Mouse (Mus musculus) WW6 (cell line): Measurements from ENCODE around the gene Bpifb4.
A peak's percentile ranks its signal among the peaks of the same experiment; 100 is the strongest.

Source experiments
- DNase-seq: peaks from one replicate; pipeline ENCODE4 v3.0.0-alpha.2; 2013; ENCODE audit warnings: low read depth, low spot score

Bpifb4 gene

DNA sequence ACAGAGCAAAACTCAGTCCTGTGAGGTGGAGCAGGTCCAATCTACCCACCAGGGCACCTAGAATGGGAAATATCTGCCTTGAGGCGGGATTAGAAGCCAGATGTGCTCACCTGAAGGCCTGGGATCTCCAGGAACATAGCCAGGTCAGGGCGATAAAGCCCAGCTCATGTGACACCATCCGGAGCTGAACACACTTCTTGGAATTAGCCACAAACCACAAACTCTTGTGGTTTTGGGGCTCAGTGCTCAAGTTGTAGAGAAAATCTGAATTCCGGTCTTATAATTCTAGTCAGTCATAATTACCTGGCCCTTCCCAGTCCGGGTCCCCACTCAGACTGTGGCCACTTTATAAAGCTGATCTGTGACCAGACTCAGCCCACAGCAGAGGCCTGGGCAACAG is at the start of gene Bpifb4:
TSS of gene Bpifb4 (plus strand) at position 370 of the 400 bp plus-strand sequence.
- DNase-seq, result no peak

DNA sequence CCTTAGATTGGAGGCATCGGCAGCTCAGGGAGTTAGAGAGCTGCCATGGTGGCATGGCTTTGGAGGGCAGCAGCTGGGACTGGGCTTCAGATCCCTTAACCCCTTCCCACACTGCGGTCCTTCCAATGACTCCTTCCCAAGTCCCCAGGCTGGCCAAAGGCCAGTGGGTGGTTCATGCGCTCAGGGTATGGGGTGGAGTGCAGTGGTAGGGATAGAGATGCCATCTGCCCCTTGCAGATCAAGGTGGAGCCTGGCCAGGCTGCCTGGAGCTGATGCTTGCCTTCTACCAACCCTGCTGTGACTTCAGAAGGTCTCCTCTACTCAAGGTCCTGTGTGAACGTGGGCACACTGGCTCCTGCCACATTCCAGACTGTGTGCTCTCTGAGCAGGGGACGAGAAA is 38.9 kb upstream of the Bpifb4 start:
- DNase-seq, result no peak

DNA sequence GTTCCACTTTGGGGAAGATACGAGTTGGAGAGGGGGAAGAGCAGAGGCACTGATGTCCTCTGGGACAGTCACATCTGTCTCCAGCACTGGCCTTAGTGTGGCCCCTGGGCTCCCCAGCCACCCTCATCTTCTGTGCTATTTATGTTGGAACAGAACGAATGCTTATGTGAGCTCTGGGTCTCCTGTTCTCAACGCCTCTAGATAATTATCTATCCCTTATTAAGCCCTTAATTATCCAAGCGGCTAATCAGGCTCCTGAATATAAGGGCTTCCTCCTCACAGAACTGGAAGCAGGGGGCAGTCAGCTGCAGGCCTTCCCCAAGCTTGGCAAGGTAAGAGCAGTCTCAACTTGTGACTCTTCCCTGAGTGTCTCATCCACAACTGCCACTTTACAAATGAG is 37.9 kb upstream of the Bpifb4 start, which contains the start of gene Bpifb6:
TSS of gene Bpifb6 (plus strand) at position 301 of the 400 bp plus-strand sequence.
- no peak for DNase-seq

DNA sequence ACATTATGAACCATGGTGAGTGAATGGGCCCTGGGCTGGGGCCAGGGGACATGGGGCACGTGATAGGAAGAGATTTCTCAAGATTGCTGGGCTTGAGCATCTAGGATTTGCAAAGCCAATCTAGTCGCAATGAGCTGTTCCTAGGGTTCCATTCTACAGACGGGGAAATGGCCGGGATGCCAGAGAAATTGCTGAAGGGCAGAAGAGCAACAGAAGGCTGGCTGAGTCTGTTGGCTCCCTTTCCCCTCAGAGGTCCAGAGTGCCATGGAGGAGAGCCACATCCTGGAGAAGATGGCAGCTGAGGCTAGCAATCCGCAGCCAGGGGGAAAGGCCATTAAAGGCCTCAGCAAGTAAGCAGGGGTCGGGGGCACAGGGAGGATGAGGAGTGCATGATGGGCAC is 35.3 kb upstream of the Bpifb4 start:
- no peak for DNase-seq

DNA sequence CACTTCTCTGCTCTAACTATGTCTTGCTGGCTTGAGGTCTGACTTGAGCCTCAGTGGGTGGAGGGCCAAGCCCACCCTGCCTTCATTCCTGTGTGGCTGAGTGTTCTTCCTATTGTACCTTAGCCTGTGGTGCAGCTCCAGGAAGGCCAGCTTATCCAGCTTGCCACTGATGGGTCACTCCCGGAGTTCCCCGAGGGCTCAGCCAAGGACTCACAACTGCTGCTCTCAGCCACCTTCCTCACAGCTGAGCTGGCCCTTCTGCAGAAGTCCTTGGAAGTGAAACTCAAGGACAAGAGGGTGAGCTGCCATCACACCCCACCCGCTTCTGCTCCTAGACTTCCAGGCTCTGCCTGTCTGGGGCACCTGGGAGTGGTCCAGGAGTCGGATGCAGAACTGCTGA is 31.4 kb upstream of the Bpifb4 start:
- no peak for DNase-seq

DNA sequence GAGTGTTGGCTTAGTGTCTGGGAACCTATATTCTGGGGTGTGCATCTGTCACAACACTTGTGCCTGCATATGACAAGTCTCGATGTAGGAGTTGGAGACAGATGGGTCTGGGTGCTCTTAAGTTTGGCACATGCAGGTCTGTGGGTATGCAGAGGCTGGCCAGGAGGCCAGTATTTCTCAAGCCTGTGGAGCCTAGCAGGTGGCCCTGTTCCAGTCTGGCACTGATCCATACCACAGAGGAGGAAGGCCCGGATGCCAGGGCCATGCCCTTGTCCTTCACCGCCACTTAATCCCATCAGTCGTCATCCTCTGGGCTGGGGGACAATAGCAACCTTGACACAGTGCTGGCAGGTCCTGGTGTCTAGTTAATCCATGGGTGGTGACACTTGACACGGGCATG is 23.9 kb upstream of the Bpifb4 start:
- DNase-seq, result no peak

DNA sequence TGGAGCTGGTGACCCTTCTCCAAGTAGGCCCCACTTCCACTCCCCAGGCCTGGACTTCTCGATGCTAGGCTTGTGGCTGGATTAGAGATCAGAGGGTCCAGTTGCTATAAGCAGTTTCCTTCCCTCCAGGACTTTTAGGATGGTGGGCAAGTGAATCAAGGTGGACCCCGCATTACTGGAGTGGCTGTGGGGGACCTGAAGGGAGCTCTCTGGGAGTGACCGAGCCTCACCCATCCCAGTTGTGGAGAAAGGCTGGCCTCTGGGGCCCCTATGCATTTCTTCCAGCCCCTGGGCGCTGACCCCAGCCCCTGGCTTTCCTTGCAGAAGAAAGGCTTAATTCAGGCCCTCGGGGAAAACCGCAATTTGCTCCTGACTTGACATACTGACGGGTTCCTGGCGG is 20.1 kb upstream of the Bpifb4 start, which contains the start of gene Bpifb3:
TSS of gene Bpifb3 (plus strand) at position 301 of the 400 bp plus-strand sequence.
- DNase-seq, result no peak

DNA sequence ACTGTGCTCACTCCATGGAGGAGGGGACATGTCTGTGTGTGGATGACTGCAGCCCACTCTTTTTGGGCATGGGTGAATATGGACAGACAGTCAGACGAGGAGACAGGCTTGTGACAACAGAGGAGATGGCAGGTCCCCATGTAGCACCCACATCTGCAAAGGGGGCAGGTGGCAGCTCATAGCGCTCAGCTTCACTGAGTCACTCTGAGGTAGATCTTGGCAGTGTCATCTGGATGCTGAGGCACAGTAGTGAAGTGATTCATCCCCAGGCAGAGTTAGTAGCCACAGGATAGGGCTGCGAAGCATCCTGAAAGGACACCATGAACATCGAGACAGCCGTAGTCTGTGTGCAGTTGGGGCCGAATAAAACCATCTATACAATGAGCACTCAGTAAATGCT is 16.8 kb upstream of the Bpifb4 start:
- DNase-seq, result no peak

DNA sequence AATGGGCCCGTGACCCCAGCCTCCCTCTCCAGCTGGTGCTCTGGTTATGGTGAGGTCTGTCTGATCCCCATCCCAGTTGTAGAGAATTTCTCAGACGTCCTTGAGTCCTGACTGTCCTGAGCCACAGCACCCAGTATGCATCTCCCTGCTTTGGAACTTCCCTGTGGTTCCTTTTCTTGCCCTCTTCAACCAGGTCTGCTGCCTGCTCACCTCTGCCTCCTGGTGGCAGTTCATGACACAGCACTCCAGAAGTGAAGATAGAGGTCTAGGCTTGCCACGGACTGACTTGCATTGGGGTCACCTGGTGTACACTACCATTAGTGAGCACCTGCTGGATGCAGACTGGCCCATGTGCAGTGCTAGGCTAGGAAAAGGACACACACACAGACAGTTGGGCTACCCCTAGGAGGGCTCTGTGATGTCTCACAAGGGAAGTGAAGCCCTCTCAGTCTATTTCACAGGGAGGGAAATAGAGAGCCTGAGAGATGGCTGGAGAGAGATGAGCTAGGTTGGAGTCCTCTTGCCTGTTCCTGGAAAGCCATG is 8.1 kb upstream of the Bpifb4 start:
- DNase-seq, result peak; percentile 28

DNA sequence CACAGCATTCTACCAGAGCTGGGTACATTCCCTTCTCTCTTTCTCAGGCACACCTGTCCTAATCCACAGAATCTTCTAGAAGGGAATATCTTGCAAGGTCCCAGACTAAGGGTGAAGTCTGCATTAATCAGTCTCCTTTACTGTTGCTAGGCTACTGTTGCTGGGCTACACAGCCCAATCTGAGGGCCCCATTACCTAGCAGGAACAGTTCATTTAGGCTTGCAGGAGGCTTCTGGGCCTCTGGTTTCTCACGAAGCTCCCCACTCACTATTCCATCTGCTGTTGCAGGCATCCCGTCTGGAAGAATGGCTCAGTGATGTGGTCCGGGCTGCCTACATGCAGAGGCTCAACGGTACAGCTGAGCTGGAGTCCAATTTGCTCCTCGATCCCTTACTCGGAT is 6.9 kb upstream of the Bpifb4 start:
- no peak for DNase-seq

DNA sequence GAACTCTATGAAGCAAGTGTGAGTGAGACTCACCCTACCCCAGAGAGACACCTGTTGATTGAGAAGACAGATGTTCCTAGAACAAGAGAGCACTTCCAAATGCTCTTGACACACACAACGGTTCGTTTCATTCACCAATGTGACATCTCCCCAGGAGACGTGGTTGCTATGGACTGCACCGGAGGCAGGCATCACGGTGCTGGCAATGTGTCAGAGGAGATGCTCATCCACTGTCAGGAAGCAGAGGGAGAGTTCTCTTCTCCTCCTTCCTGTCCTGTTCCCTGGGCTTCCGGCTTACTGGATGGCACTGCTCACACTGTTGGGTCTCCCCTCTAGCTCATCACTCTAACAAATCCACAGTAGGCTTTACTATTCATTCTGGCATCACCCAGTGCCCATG is 4.7 kb upstream of the Bpifb4 start:
- DNase-seq, result no peak

DNA sequence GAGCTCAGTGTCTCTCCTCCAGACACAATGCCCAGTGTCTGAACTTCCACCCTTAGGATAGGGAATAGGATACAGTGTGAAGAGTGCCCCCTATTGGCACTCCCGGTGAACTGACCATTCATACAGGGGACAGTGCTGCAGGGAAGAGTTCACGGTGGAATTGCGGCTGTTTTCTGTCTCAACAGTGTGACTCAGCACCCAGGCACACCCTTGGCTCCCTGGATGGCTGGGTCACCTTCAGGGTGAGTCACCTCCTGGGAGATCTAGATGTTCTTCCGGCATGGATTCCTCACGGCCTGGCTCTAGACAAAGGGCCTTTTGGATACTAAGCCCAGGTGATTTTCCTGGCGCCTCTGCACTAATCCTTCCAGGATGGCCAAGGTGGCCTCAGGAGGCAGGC is 2.7 kb upstream of the Bpifb4 start:
- no peak for DNase-seq

DNA sequence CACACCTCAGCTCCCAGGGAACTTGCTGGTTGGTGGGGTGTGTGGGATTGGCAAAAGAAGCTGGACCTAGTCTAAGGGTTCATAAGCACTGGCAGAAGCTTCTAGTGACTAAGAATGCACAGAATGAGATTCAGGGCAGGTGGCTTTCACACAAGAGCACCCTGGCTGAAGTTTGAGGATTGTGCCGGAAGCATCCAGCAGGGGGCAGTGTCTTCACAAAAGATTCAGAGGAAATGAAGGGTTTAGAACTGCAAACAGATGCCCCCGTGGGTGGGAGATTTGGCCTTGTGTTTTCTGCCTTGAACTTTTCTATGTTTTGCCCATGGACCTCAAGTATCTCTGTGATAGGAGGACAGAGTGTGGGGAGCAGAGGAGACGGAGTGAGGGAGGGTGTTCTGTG is 5.5 kb downstream of the Bpifb4 start:
- DNase-seq, result peak; percentile 16

DNA sequence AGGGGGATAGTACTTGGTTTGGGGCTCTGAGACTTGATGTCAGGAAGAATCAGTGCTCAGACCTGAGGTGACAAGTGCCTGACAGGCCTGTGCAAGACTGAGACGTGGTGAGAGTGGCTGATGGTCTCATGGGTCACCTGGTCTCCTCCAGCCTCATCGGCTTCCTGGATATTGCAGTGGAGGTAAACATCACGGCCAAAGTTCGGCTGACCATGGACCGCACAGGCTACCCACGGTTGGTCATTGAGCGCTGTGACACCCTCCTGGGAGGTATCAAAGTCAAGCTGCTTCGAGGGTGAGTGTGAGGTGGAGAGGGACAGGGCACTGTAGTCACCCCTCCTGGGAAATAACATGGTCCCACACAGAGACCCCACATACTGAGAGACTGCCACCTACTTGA is 6.6 kb downstream of the Bpifb4 start:
- no peak for DNase-seq

DNA sequence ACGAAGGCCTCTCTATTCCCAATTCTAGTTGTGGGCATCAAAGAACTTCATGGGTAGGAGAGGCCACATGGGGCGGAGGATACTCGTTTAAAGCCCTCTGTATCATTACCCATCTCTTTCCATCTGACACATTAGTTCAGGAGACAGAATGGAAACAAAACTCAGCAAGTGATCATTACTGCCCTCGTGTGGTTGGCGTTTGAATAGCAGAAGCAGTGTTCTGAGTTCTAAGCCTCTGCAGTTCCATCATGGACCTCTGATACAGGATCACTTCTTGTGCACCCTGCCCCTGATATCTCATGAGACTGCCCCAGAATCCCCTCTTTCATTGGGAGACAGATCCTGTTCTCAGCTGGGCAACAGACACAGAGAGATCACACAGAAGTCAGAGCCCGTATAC is 14.9 kb downstream of the Bpifb4 start:
- DNase-seq, result peak; percentile 40

DNA sequence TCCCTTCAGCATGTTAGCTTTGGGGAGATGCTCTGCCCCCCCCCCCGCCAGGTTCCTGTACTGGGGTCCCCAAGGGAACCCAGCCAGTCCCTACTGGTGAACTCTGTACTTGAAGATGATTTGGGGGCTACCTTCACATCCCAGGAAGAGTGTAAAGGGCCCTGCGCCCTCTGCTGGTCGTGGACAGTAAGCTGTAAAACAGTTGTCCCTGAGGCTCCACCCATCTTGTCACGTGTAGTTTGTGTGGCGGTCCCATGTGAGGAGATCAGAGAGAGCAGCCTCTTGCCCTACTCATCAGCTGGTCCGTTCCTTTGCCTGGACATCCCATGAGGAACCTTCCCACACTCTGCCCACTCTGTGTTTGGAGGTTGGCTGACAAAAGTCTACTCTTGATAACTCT is 15.8 kb downstream of the Bpifb4 start:
- DNase-seq, result peak; percentile 72

DNA sequence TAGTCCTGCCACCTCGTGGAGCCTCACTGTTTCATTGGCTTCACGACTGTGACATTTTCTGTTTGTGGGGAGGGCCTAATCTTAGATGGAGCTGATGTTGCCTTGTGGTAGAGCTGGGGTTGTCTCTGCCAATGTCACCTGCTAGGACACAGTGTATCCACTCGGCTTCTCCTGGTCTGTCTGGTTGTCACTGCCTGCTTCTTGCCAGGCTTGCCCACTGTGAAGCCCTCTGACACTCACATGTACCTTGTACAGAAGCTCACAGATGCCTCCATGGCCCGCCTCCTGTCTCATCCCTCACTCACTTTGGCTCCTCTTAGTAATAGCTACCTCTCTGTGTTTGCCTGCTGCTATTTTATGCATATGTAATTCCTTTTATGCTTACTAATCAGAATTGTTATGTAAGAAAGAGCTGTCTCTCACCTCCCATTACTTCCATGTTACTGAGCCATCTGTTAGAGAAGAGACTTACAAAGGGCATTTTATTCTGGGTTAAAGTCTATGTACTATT is 24.9 kb downstream of the Bpifb4 start:
- no peak for DNase-seq

DNA sequence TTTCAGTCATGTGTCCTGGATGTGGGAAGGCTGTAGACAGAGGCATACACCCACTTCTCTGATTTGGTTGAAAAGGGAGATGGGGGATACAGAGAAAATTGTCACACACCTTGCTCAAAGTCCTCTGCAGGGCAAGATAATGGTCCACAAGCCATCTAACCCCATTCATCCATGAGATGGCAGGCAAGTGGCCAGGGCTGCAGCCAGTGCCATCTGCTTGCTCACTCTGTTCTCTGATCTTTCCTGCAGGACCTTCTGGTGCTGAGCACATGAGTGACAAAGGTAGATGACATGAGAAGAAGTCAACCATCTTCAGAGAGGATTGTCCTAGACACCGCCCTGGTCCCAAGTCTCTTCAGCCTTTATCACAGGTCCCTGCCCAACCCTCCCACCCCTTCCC is 25.3 kb downstream of the Bpifb4 start:
- DNase-seq, result no peak

DNA sequence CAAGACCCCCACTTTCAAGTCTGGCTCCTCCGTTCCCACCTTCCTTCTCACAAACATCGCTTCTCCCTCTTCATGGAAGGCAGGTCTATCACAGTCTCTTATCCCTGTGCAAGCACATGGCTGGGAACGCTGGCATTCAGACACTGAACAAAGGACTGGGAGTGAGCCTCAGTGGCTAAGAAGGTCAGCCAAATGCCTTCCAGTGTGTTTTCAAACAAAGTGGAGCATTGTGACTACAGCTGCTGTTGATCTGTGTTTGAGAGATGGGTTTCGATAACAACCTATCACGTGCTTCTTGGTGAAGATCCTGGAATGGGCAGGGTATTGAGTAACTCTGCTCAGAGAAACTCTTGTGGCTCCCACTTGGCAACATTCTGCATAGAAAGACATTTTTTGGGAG is 32.2 kb downstream of the Bpifb4 start:
- DNase-seq, result no peak

DNA sequence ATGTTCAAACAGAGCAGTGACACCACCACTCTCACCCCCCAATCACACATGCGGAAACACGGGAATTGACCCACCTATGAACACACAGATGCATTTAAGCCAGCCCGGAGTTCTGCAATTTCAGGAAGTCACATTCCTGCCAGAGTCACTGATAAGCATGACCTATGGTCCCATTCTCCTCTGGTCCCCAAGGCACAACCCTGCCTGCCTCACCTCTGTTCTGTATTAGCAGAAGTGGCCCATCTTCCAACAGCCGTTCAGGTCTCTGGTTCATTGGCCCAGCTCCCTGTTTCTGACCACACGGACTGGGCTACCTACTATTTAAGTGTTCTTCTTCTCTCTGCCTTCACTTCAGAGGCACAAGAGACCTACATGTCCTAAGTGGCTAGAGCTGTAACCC is 36.6 kb downstream of the Bpifb4 start, which contains the start of gene Bpifa6:
TSS of gene Bpifa6 (plus strand) at position 364 of the 400 bp plus-strand sequence.
- DNase-seq, result no peak

DNA sequence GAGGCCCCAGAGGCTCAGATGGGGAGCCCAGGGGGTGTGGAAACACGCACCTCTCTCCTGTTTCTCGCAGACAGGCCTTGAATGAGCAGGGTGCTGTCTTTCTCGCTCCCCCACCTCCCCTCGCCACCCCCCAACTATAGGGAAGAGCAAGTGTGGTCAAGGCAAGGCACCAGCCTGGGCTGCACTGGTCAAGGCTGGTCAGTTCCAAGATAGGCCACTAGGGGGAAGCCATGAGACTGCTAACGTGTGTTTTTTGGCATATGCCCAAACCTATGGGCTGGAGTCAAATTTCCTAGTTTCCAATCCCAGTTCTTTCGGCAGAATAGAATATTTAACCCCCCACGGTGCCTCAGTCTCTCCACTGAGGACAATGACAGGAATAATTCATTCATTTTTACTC is 57.8 kb downstream of the Bpifb4 start:
- DNase-seq, result peak; percentile 5

DNA sequence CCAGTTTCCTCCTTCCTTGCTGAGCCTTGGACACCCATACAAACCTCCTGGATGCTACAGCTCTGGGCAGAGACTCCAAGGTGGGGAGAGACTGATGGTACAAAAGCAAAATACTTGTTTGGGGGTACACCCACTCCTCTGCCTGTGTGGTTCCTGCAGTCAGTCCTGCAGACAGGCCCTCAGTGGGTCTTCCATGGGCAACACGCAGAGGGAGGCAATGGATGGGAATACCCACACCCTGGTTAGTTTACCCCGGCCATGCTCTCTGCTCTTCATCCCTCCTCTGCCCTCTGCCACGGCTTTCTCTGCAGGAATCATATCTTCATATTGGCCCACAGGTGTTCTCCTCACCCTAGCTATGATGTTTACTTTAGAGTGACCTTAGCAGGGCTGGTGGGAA is 62.5 kb downstream of the Bpifb4 start:
- DNase-seq, result no peak

DNA sequence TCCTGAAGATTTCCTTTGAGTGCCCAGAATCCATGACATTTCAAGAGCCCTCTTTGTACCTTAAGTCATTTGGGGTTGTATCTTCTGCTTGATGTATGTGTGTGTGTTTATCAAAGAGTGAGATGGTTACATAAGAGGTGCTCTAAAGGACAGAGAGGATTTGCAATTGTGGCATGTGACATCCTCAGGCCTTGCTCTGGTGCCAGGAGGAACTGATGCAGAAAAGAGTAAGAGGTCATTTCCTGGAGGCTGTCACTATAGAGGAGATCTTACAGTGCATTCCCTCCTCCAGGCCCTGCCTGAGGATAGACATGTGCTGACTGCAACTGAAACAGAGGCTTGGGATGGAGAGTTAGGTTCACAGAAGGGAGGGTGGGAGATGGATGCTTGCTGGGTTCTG is 63.0 kb downstream of the Bpifb4 start:
- no peak for DNase-seq

DNA sequence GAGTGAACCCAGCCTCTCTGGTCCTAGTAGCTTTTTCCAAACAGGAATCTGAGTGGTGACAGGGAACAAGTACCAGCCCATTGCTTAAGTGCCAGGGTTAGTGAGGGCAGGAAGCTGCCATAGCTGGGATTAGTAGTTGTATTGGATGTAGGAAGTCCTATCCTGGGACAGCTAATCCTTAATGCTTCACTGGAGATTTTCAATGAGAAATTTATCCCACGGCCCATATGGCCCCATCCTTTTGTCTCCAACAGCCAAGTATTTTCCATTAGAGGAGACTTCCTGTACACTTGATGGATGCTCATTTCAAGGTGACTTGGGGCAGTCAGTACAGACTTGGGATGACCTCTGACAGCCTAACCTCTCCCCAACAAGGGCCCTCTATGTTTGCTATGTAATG is 66.4 kb downstream of the Bpifb4 start:
- no peak for DNase-seq
